Mouse (Mus musculus) hindbrain, embryonic 11.5 days (tissue): Measurements from ENCODE around the gene Utp18. TPM values are rescaled to one million over a fixed set of nuclear protein-coding genes. Genes with fewer than 3 reads are reported as not detected.

Experiments used
- ATAC-seq: fragments of 200-750 bp; cut with Nextera tagmentation; 2 replicates; pipeline ENCODE4 v1.8.0; 2017; ENCODE audit warnings: mild to moderate bottlenecking, moderate TSS enrichment, moderate library complexity; ENCODE audit not compliant: low FRiP score
- DNase-seq: peaks from one replicate; pipeline ENCODE4 v3.0.0-alpha.2; 2015; ENCODE audit warnings: low spot score
- H3K27ac ChIP-seq: fragments of 300-500 bp; sonication (generic); 2 replicates; pipeline ENCODE4 v1.5.1; 2014; ENCODE audit warnings: mild to moderate bottlenecking, low read depth, low read length
- H3K27me3 ChIP-seq: fragments of 300-500 bp; sonication (generic); 2 replicates; pipeline ENCODE4 v1.6.1; 2014; ENCODE audit warnings: mild to moderate bottlenecking, low read length, moderate library complexity, mixed read lengths; ENCODE audit not compliant: control insufficient read depth, insufficient read depth
- H3K36me3 ChIP-seq: fragments of 300-500 bp; sonication (generic); 2 replicates; pipeline ENCODE4 v1.6.1; 2014; ENCODE audit warnings: mild to moderate bottlenecking, low read length, moderate library complexity, mixed read lengths; ENCODE audit not compliant: control insufficient read depth, insufficient read depth
- H3K4me1 ChIP-seq: fragments of 300-500 bp; sonication (generic); replicated peaks from 2 replicates; pipeline ENCODE4 v1.6.1; 2014; ENCODE audit warnings: low read length, mixed read lengths; ENCODE audit not compliant: control insufficient read depth, insufficient read depth
- H3K4me2 ChIP-seq: fragments of 300-500 bp; sonication (generic); replicated peaks from 2 replicates; pipeline ENCODE4 v1.6.1; 2014; ENCODE audit warnings: mild to moderate bottlenecking, low read depth, low read length
- H3K4me3 ChIP-seq: fragments of 300-500 bp; sonication (generic); 2 replicates; pipeline ENCODE4 v1.5.1; 2014; ENCODE audit warnings: low read depth, low read length
- H3K9ac ChIP-seq: fragments of 300-500 bp; sonication (generic); 2 replicates; pipeline ENCODE4 v1.6.1; 2014; ENCODE audit warnings: low read depth, low read length
- H3K9me3 ChIP-seq: fragments of 300-500 bp; sonication (generic); 2 replicates; pipeline ENCODE4 v1.6.1; 2016; ENCODE audit warnings: low read length; ENCODE audit not compliant: control insufficient read depth
- WGBS: fragments of 180-500 bp; shearing (Covaris S2); extraction: QIAGEN DNeasy Blood & Tissue Kit; methylation state at CpG from one replicate; pipeline ENCODE4 v1.1.7; 2014; 5-methylcytosine and 5-hydroxymethylcytosine counted together
- polyA plus RNA-seq: library from polyadenylated mRNA; unstranded; fragments of >200 nt; fragmentation: Nextera tagmentation; extraction: Ambion mirVana; gene quantifications from 2 replicates; pipeline ENCODE4 v1.2.1, GENCODE M21; 2014

The Utp18 gene
- polyA plus RNA-seq, 1 experiment from 2014 or later: 48.3 TPM

DNA sequence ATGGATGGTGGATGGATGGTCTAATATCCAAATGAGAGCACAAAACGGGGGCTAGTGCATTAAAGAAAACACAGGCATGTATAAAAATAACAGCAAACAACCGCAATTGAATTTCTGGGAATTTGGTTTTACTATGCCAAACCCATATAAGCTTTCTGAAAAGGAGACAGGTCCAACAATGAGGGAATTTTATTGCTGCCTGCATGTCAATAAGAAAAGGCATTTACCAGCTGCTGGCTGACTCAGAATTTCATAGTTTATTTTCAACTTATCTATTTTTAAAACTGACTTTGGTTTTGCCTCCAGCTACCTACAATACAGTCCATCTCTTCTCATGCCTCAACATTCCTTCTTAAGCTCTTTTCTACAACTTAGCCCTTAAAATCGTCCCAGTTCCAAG is 33.0 kb downstream of the Utp18 start:
- H3K27ac ChIP-seq: no peak overlapping the region
- no peaks in the 10 kb centered on the region for H3K36me3 ChIP-seq
- 88% methylated on average over 3 of the region's 3 CpGs for whole genome bisulfite sequencing
- no peak overlapping the region for H3K4me2 ChIP-seq
- no peak overlapping the region for H3K9ac ChIP-seq
- H3K4me1 ChIP-seq: no peaks in the 10 kb centered on the region
- H3K4me3 ChIP-seq: no peak overlapping the region
- ATAC-seq (no peak), DNase-seq (no peak)
- no peaks in the 10 kb centered on the region for H3K9me3 ChIP-seq
- H3K27me3 ChIP-seq: no peaks in the 10 kb centered on the region

DNA sequence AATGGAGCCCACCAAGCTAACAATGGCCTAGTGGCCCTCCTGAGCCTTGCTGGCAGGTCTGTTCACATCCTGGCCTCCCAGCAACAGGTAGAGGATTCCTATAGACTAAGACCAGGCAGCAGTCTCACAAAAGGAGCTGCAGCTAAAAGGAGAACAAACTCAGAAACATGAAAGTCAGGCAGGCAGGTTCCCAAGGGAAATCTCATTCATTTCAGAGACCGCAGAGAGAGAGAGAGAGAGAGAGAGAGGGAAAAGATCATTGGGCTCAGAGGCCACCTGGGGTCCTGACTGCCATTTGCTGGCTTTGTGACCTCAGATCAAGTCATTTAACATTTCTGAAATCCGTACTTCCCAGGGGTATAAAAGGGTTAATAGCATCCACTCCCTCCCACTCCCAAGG is 38.2 kb downstream of the Utp18 start:
- Histone ChIP-seq H3K9ac (no peak overlapping the region), H3K4me2 (no peak overlapping the region), H3K27ac (no peak overlapping the region), H3K36me3 (no peaks in the 10 kb centered on the region), H3K4me1 (no peaks in the 10 kb centered on the region), H3K27me3 (no peaks in the 10 kb centered on the region), H3K4me3 (no peak overlapping the region), H3K9me3 (no peaks in the 10 kb centered on the region)
- DNase-seq: peak; percentile 14
- WGBS: 6% methylated on average over 2 of the region's 2 CpGs
- ATAC-seq: no peak

DNA sequence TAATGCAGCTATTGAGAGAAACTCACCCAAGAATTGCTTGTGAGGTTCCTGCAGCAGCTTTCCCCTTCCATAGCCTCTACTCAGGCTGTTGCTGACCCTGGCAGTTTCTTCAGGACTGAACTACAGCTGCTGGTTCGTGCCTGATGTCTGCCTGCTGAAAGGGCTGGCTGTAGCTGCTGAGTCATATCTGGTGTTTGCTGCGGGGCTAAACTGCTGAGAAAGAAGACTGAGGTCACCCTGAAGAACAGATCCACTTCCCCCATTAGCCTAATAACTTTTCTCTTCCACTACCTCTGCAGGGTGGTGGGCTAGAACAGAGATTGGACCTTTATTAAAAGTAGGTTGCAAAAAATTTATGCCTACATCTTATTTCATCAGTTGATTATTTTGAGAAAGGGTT is 49.8 kb downstream of the Utp18 start:
- WGBS: 60% methylated on average over 2 of the region's 2 CpGs
- ATAC-seq: no peak

GRCm38 (mm10) chr11:93829971-93830370 is 55.6 kb downstream of the Utp18 start:
- DNase-seq: no peak
- no peak for ATAC-seq

More for the DNA sequence above, 49.8 kb downstream of the Utp18 start:
- H3K36me3 ChIP-seq: no peaks in the 10 kb centered on the region
- no peaks in the 10 kb centered on the region for H3K4me1 ChIP-seq
- no peak overlapping the region for H3K27ac ChIP-seq
- no peak overlapping the region for H3K4me2 ChIP-seq
- no peaks in the 10 kb centered on the region for H3K27me3 ChIP-seq
- no peaks in the 10 kb centered on the region for H3K9me3 ChIP-seq
- H3K4me3 ChIP-seq: no peak overlapping the region
- H3K9ac ChIP-seq: no peak overlapping the region
- no peak for DNase-seq

GRCm38 (mm10) chr11:93829327-93829679 is 56.3 kb downstream of the Utp18 start:
- Histone ChIP-seq H3K9ac (no peak overlapping the region), H3K4me1 (0 out of 2 replicates have a peak, but pooled peaks cover 2% of the 10 kb centered on the region), H3K36me3 (no peaks in the 10 kb centered on the region), H3K4me2 (no peak overlapping the region), H3K9me3 (no peaks in the 10 kb centered on the region), H3K27me3 (no peaks in the 10 kb centered on the region), H3K4me3 (no peak overlapping the region), H3K27ac (peak overlapping the region; percentile 20; the same call in 1 of the 2 replicates)
- 69% methylated on average over 6 of the region's 6 CpGs for WGBS
- DNase-seq (peak; percentile 24), ATAC-seq (peak; percentile 82)

More at GRCm38 (mm10) chr11:93829971-93830370, 55.6 kb downstream of the Utp18 start:
- 0 out of 2 replicates have a peak, but pooled peaks cover 2% of the 10 kb centered on the region for H3K4me1 ChIP-seq
- H3K9ac ChIP-seq: no peak overlapping the region
- no peak overlapping the region for H3K4me3 ChIP-seq
- H3K27ac ChIP-seq: peak overlapping the region; percentile 20; the same call in 1 of the 2 replicates
- H3K4me2 ChIP-seq: no peak overlapping the region
- no peaks in the 10 kb centered on the region for H3K9me3 ChIP-seq
- H3K36me3 ChIP-seq: no peaks in the 10 kb centered on the region
- H3K27me3 ChIP-seq: no peaks in the 10 kb centered on the region
- whole genome bisulfite sequencing: 92% methylated on average over 8 of the region's 8 CpGs

GRCm38 (mm10) chr11:93828619-93829326 is 56.8 kb downstream of the Utp18 start:
- 77% methylated on average over 14 of the region's 14 CpGs for WGBS
- Histone ChIP-seq H3K9ac (no peak overlapping the region), H3K36me3 (no peaks in the 10 kb centered on the region), H3K4me2 (no peak overlapping the region), H3K9me3 (no peaks in the 10 kb centered on the region), H3K27me3 (no peaks in the 10 kb centered on the region), H3K4me1 (0 out of 2 replicates have a peak, but pooled peaks cover 2% of the 10 kb centered on the region), H3K27ac (0 out of 2 replicates have a peak overlapping the region, but pooled peaks have one; percentile 17), H3K4me3 (no peak overlapping the region)
- no peak for DNase-seq
- peak; percentile 52; the same call in 1 of the 2 replicates for ATAC-seq

DNA sequence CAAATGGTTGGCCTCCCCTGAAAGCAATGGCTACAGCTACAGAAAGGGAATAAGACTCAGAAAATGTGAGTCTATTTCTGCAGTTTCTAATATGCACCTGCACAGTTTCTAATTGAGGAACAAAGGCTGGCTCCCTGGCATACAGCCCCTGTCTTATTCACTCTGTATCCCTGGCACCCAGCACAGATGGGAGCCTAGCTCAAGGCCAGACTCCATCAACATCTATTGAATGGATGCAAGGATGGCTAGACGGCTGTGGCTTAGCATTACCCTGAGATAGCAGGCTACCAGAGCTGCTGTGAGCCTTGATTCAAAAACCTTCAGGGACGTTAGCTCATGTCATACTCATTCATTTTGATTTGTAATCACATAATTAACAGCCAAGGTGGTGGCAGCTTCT is 63.3 kb downstream of the Utp18 start:
- no peak for ATAC-seq
- no peak overlapping the region for H3K9ac ChIP-seq
- no peak overlapping the region for H3K4me3 ChIP-seq
- H3K4me1 ChIP-seq: no peaks in the 10 kb centered on the region
- WGBS: 73% methylated on average over 2 of the region's 2 CpGs
- no peak overlapping the region for H3K4me2 ChIP-seq
- H3K9me3 ChIP-seq: no peaks in the 10 kb centered on the region
- no peaks in the 10 kb centered on the region for H3K36me3 ChIP-seq
- no peaks in the 10 kb centered on the region for H3K27me3 ChIP-seq
- DNase-seq: no peak
- no peak overlapping the region for H3K27ac ChIP-seq

GRCm38 (mm10) chr11:93821533-93821932 is 64.0 kb downstream of the Utp18 start:
- no peak for DNase-seq
- Histone ChIP-seq H3K4me1 (no peaks in the 10 kb centered on the region), H3K27ac (no peak overlapping the region), H3K27me3 (no peaks in the 10 kb centered on the region), H3K9ac (no peak overlapping the region), H3K4me2 (no peak overlapping the region), H3K4me3 (no peak overlapping the region), H3K36me3 (no peaks in the 10 kb centered on the region), H3K9me3 (no peaks in the 10 kb centered on the region)
- WGBS: 73% methylated on average over 2 of the region's 2 CpGs
- ATAC-seq: no peak
